Mouse (Mus musculus) spleen, postnatal 36 days (tissue): ENCODE data around the gene Atxn3.
"Not testable (repeated sequence)": the region's sequence is repeated elsewhere in the genome, so short reads cannot be mapped to it uniquely, and the experiment has no call there.

ENCODE experiments used
- DNase-seq, 2 experiments: peaks; one replicate each; pipeline ENCODE4 v3.0.0; 2022; ENCODE audit warnings: low spot score in 2 of 2, mixed read lengths in 1 of 2

The Atxn3 gene

GRCm38 (mm10) chr12:101958556-101958955, 510 bp upstream of the Atxn3 start:
- DNase-seq: no peak

GRCm38 (mm10) chr12:101957079-101957941, 736 bp downstream of the Atxn3 start:
- DNase-seq: no peak

DNA sequence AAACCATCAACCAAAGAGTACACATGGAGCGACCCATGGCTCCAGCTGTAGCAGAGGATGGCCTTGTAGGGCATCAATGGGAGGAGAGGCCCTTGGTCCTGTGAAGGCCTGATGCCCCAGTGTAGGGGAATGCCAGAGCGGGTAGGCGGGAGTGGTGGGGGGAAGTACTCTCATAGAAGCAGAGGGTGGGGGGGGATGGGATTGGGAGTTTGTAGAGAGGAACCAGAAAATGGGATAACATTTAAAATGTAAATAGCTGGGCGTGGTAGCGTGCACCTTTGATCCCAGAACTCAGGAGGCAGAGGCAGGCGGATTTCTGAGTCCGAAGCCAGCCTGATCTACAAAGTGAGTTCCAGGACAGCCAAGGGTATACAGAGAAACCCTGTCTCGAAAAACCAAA, 2.2 kb downstream of the Atxn3 start:
- DNase-seq: not testable (repeated sequence)

GRCm38 (mm10) chr12:101948801-101949200, 9.2 kb downstream of the Atxn3 start:
- no peak for DNase-seq

DNA sequence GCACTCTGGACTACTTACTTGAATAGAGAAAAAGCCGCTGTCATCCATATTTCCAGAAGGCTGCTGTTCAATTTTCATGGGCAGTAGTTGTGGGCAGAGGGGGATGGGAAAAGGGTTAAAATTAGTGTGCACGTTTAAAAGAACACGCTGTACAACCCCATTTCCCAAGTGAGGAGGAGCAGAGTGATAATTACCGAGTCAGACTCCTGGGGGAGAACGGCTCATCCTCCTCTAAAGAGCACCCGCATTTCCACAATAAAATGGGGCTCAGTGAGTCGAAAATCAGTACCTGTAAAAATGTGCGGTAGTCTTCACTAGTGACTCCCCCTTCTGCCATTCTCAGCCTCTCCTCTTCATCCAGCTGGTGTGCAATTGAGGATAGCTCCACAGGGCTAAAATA, 10.1 kb downstream of the Atxn3 start:
- no peak for DNase-seq

DNA sequence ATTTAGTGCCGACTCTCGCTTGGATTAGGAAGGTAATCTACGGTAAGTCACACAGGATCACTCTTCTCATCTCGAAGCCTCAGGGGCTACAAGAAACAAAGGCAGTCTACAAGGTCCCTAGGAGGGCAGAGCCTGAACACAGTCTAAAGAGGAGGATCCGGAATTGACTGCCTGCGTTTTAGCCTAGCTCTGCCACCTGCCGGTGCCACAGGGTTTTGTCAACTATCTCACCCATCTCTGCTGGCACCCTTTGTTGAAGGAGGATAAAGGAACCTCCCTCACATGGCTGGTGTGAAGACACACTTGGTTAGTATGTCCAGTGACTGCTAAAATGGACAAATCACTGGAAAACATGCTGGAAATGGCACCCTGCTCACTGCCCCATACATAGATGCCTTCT, 20.5 kb downstream of the Atxn3 start:
- DNase-seq: no peak

- no peak for DNase-seq
Measured at GRCm38 (mm10) chr12:101935223-101935622, 22.8 kb downstream of the Atxn3 start.

GRCm38 (mm10) chr12:101928423-101928822, 29.6 kb downstream of the Atxn3 start:
- DNase-seq: no peak

DNA sequence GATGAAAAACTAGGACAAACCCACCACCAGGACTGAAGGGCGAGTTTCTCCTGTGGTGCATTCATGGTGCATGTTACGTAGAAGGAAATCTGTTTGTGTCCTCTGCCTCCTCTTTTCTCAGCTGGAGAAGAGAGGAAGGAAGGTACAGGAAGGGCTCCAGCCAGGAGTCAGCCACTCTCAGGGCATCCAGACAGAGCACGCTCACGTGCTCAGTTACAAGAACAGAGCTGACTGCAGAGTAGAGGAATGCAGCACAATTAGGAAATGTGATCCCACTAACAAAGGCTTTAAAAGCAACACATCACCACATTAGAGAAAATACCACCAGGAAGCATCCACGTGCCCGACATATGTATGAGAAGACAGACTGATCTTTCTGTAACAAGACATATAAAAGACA, 35.7 kb downstream of the Atxn3 start:
- no peak for DNase-seq

GRCm38 (mm10) chr12:101919847-101920246, 38.2 kb downstream of the Atxn3 start:
- DNase-seq: no peak

GRCm38 (mm10) chr12:101917165-101917564, 40.9 kb downstream of the Atxn3 start:
- DNase-seq: no peak

DNA sequence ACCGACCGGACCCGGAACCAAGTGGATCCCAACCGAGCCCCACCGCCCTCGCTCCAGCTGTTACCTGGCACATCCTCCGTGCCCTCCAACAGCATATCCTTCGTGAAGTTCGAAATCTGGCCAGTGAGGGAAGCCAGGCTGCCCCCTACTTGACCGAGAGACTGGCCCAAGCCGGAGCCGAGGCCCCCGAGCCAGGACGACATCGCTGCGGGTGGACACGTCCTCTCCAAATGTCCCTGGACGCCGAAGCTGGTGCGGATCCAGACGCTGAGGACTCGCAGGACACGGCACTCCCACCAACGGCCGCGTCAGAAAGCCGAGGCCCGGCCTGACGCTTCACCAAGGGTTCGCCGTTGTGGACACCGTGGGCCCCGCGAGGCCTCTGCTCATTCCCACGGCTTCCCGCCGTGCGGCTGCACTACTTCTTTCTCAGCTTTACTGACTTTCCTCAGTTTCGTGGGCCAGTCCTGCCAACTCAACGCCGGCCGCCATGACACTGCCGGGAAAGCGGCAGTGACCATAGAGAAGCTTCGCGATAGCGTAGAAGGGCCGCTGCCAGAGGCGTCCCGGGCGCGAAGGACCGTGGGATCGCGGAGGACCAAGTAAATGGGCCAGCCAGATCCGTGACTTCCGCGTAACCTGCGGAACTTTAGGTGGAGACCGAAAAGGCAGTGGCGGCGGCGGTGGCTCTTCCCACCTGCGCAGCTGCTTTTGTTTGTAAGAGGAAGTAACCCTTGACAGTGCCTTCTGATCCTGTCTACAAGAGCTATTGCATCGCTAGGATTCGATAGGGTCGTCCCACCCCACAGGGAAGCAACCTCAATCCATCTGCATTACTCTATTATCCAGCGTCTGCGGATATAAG, 45.2 kb downstream of the Atxn3 start, which contains the start of gene Trip11:
Gene Trip11 (minus strand): TSS at position 642 of the 865 bp plus-strand sequence.
- DNase-seq: peak; percentile 91 to 92

DNA sequence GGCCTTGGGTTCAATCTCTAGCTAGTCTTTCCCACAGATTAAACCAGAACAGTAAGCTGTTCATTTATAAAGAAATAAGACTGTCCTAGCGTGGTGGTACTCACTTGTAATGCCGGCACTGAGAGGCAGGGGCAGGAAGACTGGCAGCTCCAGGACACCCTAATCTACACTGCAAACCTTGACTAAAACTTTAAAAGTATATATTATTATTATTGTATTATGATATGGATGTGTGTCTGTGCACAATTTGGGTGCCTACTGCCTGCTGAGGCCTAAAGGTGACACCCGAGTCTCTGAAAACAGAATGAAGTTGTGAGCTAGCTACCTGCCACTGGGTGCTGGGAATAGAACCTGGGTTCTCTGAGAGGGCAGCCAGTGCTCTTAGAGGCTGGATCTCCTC, 46.7 kb downstream of the Atxn3 start:
- DNase-seq: no peak

GRCm38 (mm10) chr12:101910360-101910759, 47.7 kb downstream of the Atxn3 start:
- no peak for DNase-seq

- DNase-seq: peak; percentile 14 to 31
Measured at GRCm38 (mm10) chr12:101905817-101906216, 52.2 kb downstream of the Atxn3 start.

DNA sequence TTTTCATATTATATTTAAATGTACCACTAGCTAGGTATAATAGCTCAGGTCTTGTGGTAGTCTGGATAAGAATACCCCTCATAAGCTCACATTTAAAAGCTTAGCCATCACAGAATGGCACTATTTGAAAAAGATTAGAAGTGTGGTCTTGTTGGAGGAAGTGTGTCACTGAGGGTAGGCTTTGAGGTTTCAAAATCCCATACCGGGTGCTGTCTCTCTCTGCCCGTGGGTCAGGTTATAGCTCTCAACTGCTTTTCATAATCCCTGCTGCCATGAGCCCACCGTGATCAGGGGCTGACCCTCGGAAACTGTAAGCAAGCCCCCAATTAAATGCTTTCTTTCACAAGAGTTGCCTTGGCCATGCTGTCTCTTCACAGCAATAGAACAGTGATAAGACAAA, 53.1 kb downstream of the Atxn3 start:
- DNase-seq: no peak

DNA sequence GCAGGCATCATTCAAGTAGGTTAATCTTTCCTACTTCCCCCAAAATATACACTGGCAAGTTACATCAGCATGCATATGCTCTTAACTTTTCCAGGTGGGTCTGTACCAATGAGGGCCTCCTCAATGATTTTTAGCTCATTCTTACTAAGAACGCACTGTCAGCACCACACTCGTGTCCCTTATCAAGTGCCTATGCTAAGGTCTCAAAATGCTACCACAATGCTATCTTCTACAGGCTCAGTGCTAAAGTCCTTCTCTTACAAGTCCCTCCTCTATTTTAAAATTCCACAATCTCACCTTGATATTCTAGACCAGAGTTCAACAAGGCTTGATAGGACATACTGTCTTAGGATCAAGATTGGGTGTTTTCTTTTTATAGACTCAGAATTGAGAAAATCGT, 53.9 kb downstream of the Atxn3 start:
- no peak for DNase-seq

DNA sequence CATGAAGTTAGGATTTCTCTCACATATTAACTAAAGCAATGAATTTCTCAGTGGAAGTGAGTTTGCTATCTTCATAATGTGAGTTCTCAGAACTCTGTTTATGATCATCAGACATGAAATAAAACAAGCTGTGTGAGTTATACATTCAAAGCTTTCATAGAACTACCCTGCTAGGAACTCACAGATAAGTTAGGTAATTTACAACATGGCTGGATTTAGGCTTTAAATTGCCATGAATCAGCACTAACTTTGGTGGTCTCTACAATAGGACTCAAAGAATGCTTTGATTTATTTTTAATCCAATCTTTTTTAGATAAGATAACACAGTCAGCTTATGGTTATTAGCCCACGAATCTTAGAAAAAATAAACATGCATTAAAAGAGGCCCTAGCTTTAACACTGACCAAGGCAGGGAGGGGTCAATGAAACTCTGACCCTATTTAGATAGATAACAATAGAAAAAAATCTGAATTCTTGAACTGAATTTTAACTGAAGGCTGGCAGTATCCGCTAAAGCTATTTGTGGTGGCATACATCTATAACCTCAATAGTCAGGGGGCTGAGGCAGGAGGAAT, 58.3 kb downstream of the Atxn3 start:
- no peak for DNase-seq

GRCm38 (mm10) chr12:101898966-101899365, 59.1 kb downstream of the Atxn3 start:
- no peak for DNase-seq

- peak; percentile 51 to 53 for DNase-seq
Measured at GRCm38 (mm10) chr12:101897113-101897512, 60.9 kb downstream of the Atxn3 start.

DNA sequence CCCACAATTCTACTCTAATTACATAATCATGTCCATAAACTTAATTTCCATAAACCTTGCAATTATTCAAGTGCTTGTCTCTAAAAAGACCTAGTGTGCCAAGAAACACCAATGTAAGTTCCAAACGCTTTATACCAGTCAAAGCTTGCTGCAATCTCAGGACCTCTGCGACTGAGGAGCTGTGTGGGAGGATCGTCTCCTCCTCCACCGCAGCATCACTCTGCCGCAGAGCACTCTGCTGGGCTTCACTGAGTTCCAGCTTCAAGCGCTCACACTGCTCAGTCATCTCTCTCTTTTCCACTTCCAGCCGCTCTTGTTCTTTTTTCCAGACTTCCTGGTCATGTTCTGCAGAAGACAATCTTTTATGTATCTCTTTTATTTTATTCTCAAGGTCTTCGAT, 64.8 kb downstream of the Atxn3 start:
- no peak for DNase-seq

DNA sequence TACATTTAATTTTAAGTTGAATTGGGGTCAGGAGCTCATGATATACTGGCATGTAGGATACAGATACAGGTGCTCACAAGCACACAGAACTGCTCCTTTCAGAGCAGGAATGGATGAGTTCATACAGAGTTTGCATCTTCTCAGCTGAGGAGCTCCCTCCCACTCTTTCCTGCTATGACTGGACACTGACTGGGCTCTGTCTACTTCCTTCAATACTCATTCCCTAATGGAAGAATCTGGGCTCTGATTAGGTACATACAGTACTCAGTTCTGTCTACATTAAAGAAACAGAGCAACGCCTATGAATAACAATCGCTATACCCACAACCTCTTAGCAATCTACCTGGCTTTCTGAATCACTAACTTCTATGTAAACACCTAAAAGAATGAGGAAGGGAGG, 65.2 kb downstream of the Atxn3 start:
- DNase-seq: no peak
